Mouse (Mus musculus) liver, adult 2 months (tissue): ENCODE results near the gene Siglecg. TPM values are rescaled to one million over a fixed set of nuclear protein-coding genes. Genes with fewer than 3 reads are reported as not detected.

Source experiments
- DNase-seq: peaks from one replicate; pipeline ENCODE4 v3.0.0-alpha.2; 2011; ENCODE audit warnings: low read depth, low spot score; ENCODE audit errors: extremely low read depth
- H3K27ac ChIP-seq: fragments of 200-500 bp; replicated peaks from 2 replicates; pipeline ENCODE4 v1.5.1; 2012; ENCODE audit warnings: low read depth, mild to moderate bottlenecking, control low read depth, inconsistent platforms, low read length; ENCODE audit not compliant: insufficient read depth
- H3K27me3 ChIP-seq: fragments of 200-500 bp; 2 replicates; pipeline ENCODE4 v1.6.1; 2012; ENCODE audit warnings: mild to moderate bottlenecking, moderate library complexity, low read length, inconsistent platforms; ENCODE audit not compliant: control insufficient read depth, insufficient read depth
- H3K36me3 ChIP-seq: fragments of 200-500 bp; 2 replicates; pipeline ENCODE4 v1.6.1; 2012; ENCODE audit warnings: low read length, inconsistent platforms; ENCODE audit not compliant: control insufficient read depth, insufficient read depth
- H3K4me1 ChIP-seq: fragments of 200-500 bp; 2 replicates; pipeline ENCODE4 v1.6.1; 2011; ENCODE audit warnings: low read length; ENCODE audit not compliant: control insufficient read depth, insufficient read depth
- H3K4me3 ChIP-seq: fragments of 200-500 bp; 2 replicates; pipeline ENCODE4 v1.5.1; 2011; ENCODE audit warnings: low read depth, mild to moderate bottlenecking, control low read depth, low read length, moderate library complexity; ENCODE audit not compliant: insufficient read depth
- H3K79me2 ChIP-seq: fragments of 200-500 bp; 2 replicates; pipeline ENCODE4 v1.6.1; 2012; ENCODE audit warnings: inconsistent platforms, mild to moderate bottlenecking, low read length, moderate library complexity; ENCODE audit not compliant: control insufficient read depth, insufficient read depth
- H3K9ac ChIP-seq: fragments of 200-500 bp; 2 replicates; pipeline ENCODE4 v1.6.1; 2012; ENCODE audit warnings: low read depth, mild to moderate bottlenecking, control low read depth, inconsistent platforms, low read length
- CTCF ChIP-seq: fragments of 200-500 bp; IDR thresholded peaks from 2 replicates; pipeline ENCODE4 v1.5.1; 2011; ENCODE audit warnings: low read depth, low read length, control low read depth
- POLR2A ChIP-seq: fragments of 200-500 bp; IDR thresholded peaks from 2 replicates; pipeline ENCODE4 v1.6.1; 2011; ENCODE audit warnings: low read length, control low read depth; ENCODE audit not compliant: insufficient read depth; ENCODE audit errors: extremely low read depth
- WGBS: fragments of 180-500 bp; shearing (Covaris S2); methylation state at CpG from one replicate; pipeline ENCODE4 v1.1.7; 2018; 5-methylcytosine and 5-hydroxymethylcytosine counted together
- polyA plus RNA-seq: library from polyadenylated mRNA; depleted of rRNA; stranded (reverse); fragments of >200 nt; gene quantifications from 2 replicates; pipeline ENCODE4 v1.2.3, GENCODE M21; 2012
- total RNA-seq: library from RNA; depleted of rRNA; stranded (reverse); fragments of >200 nt; gene quantifications from 2 replicates; pipeline ENCODE4 v1.2.3, GENCODE M21; 2014

The Siglecg gene
- total and polyA plus RNA-seq, 2 experiments, result 0.09 to 1.1 TPM

DNA sequence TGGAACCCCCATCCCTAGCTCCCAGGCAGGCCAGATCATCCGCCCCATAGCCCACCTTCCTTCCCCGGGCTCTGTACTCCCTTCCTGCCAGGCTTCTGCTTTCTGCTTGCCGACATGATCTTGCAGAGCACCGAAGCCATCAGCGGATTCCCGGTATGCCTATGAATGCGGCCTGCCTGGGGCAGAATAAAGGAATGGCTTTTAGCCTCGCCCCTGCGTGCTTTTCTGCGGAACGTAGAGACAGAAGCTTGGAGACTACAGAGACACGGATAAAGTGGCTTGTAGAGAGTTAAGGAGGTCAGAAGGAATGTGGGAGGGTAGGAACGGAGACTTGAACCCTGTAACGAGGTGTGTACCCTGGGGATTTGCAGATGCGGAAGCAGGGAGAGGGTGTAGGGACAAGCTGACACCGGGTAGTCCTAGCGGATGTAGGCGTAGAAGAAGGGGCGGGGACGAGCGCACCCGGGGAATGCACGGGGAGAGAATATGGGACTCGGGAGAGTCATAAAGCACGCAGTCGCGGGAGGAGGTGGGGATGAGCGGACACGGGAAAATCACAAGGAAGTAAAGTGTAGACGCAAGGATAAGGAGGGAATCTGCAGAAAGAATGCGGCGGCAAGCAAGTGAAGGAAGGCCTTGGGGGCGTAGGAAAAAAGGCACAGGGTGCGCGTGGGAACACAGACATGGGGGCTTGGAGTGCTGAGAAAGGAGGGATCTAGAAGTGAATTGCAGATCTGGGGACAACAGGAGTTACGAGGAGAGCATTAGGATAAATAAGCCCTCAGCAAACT, 35.3 kb downstream of the Siglecg start:
- DNase-seq, result peak; percentile 70
- WGBS, result 2% methylated on average over 36 of the region's 36 CpGs
- TF ChIP-seq POLR2A (peak; percentile 39; the same call in 1 of the 2 replicates), CTCF (no peak)
- peaks cover 26% of the 10 kb centered on the region for H3K4me1 ChIP-seq
- H3K27me3 ChIP-seq, result no peaks in the 10 kb centered on the region
- peak overlapping the region; percentile 56 for H3K4me3 ChIP-seq
- H3K9ac ChIP-seq, result peak overlapping the region; percentile 76
- H3K36me3 ChIP-seq, result no peaks in the 10 kb centered on the region; the same call in 1 of the 2 replicates
- H3K27ac ChIP-seq, result peak overlapping the region; percentile 97
- H3K79me2 ChIP-seq, result peaks cover 25% of the 10 kb centered on the region; the same call in 1 of the 2 replicates

DNA sequence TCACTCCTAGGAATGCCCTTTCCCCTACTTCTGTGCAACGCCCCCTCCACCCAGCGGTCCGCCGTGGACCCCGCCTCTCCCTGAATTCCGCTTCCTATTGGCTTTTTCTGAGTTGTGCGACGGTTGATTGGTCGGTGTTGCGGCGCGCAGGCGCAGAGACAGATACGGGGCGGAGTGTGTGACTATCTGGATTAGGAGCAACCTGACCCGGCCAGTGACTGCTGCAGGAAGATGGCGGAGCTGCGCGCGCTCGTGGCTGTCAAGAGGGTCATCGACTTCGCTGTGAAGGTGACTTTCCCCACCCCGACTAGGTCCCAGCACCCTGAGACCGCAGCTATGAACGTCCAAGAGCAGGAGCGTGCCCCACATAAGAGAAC, 35.9 kb downstream of the Siglecg start, which contains the start of the genes Etfb and Gm45233:
Etfb (plus strand) TSS at position 167 of the 377 bp plus-strand sequence.
Gm45233 (plus strand) TSS at position 212 of the 377 bp plus-strand sequence.
- Histone ChIP-seq H3K27me3 (no peaks in the 10 kb centered on the region), H3K27ac (peak within 1 kb of the TSS; percentile 97), H3K79me2 (peaks cover 25% of the 10 kb centered on the region; the same call in 1 of the 2 replicates), H3K9ac (peak within 1 kb of the TSS; percentile 76), H3K4me1 (peaks cover 29% of the 10 kb centered on the region), H3K4me3 (peak within 1 kb of the TSS; percentile 58), H3K36me3 (no peaks in the 10 kb centered on the region; the same call in 1 of the 2 replicates)
- WGBS, result under 1% methylated on average over 27 of the region's 27 CpGs
- TF ChIP-seq CTCF, result no peak
- TF ChIP-seq POLR2A, result peak; percentile 97
- peak; percentile 94 for DNase-seq

DNA sequence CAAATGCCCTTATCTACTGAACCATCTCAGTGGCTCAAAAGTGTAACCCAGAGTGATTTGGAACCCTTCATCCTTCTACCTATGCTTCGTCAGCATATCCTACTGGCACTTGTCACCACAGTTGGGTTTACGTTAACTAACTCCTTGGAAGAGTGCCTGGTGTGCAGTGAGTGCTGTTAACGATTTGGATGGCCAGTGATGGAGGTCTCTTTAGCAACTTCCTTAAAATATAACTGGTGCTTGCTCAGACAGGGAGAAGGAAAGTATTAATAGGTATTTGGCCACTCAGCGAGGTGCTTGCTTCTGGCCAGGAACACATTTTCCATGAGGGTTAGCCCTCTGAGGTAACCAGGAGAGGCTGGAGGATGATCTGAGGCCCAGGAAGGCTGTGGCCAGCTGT, 39.8 kb downstream of the Siglecg start:
- Histone ChIP-seq H3K79me2 (peaks cover 25% of the 10 kb centered on the region; the same call in 1 of the 2 replicates), H3K4me3 (no peak overlapping the region), H3K36me3 (no peaks in the 10 kb centered on the region; the same call in 1 of the 2 replicates), H3K9ac (no peak overlapping the region), H3K4me1 (peaks cover 47% of the 10 kb centered on the region), H3K27me3 (no peaks in the 10 kb centered on the region), H3K27ac (0 out of 2 replicates have a peak overlapping the region, but pooled peaks have one; percentile 10)
- 14% methylated on average over 4 of the region's 4 CpGs for WGBS
- peak; percentile 83 for DNase-seq
- TF ChIP-seq POLR2A, result no peak
- no peak for TF ChIP-seq CTCF

DNA sequence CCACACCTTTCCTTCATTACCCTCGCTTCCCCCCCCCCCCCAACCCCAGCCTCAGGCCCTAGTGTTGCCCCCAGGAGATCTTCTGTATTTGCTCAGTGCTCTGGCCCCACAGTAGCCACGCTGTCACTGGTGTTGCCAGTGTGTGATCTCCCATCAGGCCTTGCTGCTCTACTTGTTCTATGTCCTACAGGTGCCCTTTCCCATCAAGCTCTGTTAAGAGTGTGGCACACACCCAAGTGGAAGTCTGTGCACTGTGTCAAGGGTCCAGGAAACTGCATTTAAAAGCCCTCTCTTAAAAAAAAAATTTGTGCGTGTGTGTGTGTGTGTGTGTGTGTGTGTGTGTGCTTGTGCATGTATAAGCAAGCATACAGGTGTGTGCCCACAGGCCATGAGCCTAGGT, 40.2 kb downstream of the Siglecg start:
- Histone ChIP-seq H3K36me3 (no peaks in the 10 kb centered on the region; the same call in 1 of the 2 replicates), H3K79me2 (peaks cover 25% of the 10 kb centered on the region; the same call in 1 of the 2 replicates), H3K27me3 (no peaks in the 10 kb centered on the region), H3K27ac (no peak overlapping the region), H3K9ac (no peak overlapping the region), H3K4me3 (no peak overlapping the region), H3K4me1 (peaks cover 49% of the 10 kb centered on the region)
- peak; percentile 46 for DNase-seq
- WGBS, result 43% methylated on average over 2 of the region's 3 CpGs
- no peak for TF ChIP-seq CTCF
- no peak for TF ChIP-seq POLR2A

DNA sequence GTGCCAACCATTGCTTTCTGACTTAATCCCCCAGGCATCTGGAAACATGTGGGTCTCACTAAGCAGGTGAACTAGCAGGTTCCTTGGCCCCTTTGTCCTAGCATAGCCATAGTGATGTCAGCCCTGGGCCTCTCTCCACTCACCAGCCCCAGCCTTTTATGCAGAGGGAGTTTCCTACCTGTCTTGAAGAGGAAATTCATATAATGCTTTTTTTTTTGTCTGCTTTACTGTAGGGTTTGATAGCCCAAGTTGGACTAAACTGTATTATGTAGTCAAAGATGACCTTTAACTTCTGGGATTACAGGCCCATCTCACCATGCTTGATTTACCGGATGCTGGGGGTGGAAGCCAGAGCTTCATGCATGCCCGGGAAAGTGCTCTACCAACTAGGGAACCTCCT, 41.8 kb downstream of the Siglecg start:
- TF ChIP-seq POLR2A, result no peak
- no peak for TF ChIP-seq CTCF
- no peak overlapping the region for H3K4me3 ChIP-seq
- H3K4me1 ChIP-seq, result peaks cover 58% of the 10 kb centered on the region
- H3K9ac ChIP-seq, result no peak overlapping the region
- no peaks in the 10 kb centered on the region for H3K27me3 ChIP-seq
- H3K79me2 ChIP-seq, result peaks cover 17% of the 10 kb centered on the region; the same call in 1 of the 2 replicates
- 52% methylated on average over 2 of the region's 2 CpGs for WGBS
- H3K27ac ChIP-seq, result no peak overlapping the region
- no peak for DNase-seq
- peaks cover 6% of the 10 kb centered on the region; the same call in 1 of the 2 replicates for H3K36me3 ChIP-seq
